14 mouse cellular contexts compared by ENCODE assay signal in the genomic region with DNA sequence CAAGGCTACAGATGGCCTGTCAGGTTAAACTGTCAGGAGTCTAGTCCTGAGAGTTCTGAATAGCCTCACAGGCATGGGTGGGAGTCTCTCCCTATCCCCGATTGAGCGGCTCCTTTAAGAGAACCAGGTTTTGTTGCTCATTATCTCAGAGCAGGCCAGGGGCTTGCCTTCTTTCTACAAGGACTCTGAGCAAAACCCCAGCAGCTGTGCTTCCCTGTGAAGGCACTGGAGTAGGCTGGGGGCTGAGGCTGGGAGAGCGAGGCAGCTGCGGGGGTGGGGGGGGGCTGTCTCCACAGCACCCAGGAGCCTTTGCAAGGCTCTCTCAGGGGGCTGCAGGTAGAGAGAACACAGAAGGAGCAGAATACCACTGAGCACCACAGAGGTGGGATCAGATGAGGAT. TPM values are rescaled to one million over a fixed set of nuclear protein-coding genes. Genes with fewer than 3 reads are reported as not detected.
DNase-seq lines count a peak whose midpoint lies in the region; ATAC-seq and TF ChIP-seq lines count a peak whose summit lies in the region.
"Had no signal": no experiment of that assay in that cellular context is flagged by ENCODE, and none has a peak within 500 bp of the region (broad histone marks: within the 10 kb centered on the region; RNA-seq: fewer than 3 reads in every experiment).

No protein-coding gene starts in this region.

- H3K36me3 ChIP-seq in heart, embryonic 10.5 days: peaks cover 46% of the 10 kb centered on the region
- H3K36me3 ChIP-seq in kidney, postnatal 0 days (ENCODE audit: insufficient read depth, low read length): peaks cover 15% of the 10 kb centered on the region; the same call in 1 of the 2 replicates
- H3K36me3 ChIP-seq in embryonic facial prominence, embryonic 14.5 days (ENCODE audit: control insufficient read depth, insufficient read depth, low read length): peaks cover 18% of the 10 kb centered on the region; the same call in 1 of the 2 replicates
- no peaks in the 10 kb centered on the region for H3K36me3 ChIP-seq in midbrain, embryonic 13.5 days
- H3K36me3 ChIP-seq: liver, embryonic 13.5 days had no signal

- H3K9me3 ChIP-seq in heart, embryonic 10.5 days: no peaks in the 10 kb centered on the region
- no peaks in the 10 kb centered on the region for H3K9me3 ChIP-seq in kidney, postnatal 0 days (replicated peaks; ENCODE audit: low read length)
- H3K9me3 ChIP-seq in embryonic facial prominence, embryonic 14.5 days (ENCODE audit: control insufficient read depth, low read length): no peaks in the 10 kb centered on the region
- H3K9me3 ChIP-seq in midbrain, embryonic 13.5 days: no peaks in the 10 kb centered on the region
- H3K9me3 ChIP-seq: liver, embryonic 13.5 days had no signal

- no peak overlapping the region for H3K9ac ChIP-seq in kidney, postnatal 0 days (ENCODE audit: low read depth, low read length)
- H3K9ac ChIP-seq in embryonic facial prominence, embryonic 14.5 days (ENCODE audit: low read depth, low read length): 0 out of 2 replicates have a peak overlapping the region, but pooled peaks have one; percentile 19
- no peak overlapping the region for H3K9ac ChIP-seq in midbrain, embryonic 13.5 days (replicated peaks)
- H3K9ac ChIP-seq: liver, embryonic 13.5 days had no signal

- H3K4me1 ChIP-seq in heart, embryonic 10.5 days: peaks cover 82% of the 10 kb centered on the region
- H3K4me1 ChIP-seq in kidney, postnatal 0 days (replicated peaks; ENCODE audit: insufficient read depth, low read length): peaks cover 39% of the 10 kb centered on the region
- H3K4me1 ChIP-seq in embryonic facial prominence, embryonic 14.5 days (ENCODE audit: control insufficient read depth, insufficient read depth, low read length): peaks cover 28% of the 10 kb centered on the region
- peaks cover 54% of the 10 kb centered on the region for H3K4me1 ChIP-seq in midbrain, embryonic 13.5 days (replicated peaks)

- no peak for TF ChIP-seq CTCF in kidney, postnatal 0 days (IDR thresholded peaks at IDR 0.05; ENCODE audit: low read depth)

- H3K27me3 ChIP-seq in heart, embryonic 10.5 days (ENCODE audit: insufficient read depth, poor library complexity, severe bottlenecking): no peaks in the 10 kb centered on the region
- no peaks in the 10 kb centered on the region for H3K27me3 ChIP-seq in kidney, postnatal 0 days (ENCODE audit: insufficient read depth, low read length)
- H3K27me3 ChIP-seq in embryonic facial prominence, embryonic 14.5 days (replicated peaks; ENCODE audit: control insufficient read depth, insufficient read depth, low read length): no peaks in the 10 kb centered on the region
- H3K27me3 ChIP-seq in midbrain, embryonic 13.5 days: peaks cover 7% of the 10 kb centered on the region

- 64% methylated on average over 4 of the region's 4 CpGs for WGBS in heart, embryonic 10.5 days
- WGBS in kidney, postnatal 0 days: 65% methylated on average over 4 of the region's 4 CpGs
- 68% methylated on average over 4 of the region's 4 CpGs for WGBS in embryonic facial prominence, embryonic 14.5 days
- 51% methylated on average over 4 of the region's 4 CpGs for WGBS in midbrain, embryonic 13.5 days

- H3K4me2 ChIP-seq in kidney, postnatal 0 days (ENCODE audit: low read length): no peak overlapping the region
- no peak overlapping the region for H3K4me2 ChIP-seq in embryonic facial prominence, embryonic 14.5 days (ENCODE audit: low read depth, low read length)
- no peak overlapping the region for H3K4me2 ChIP-seq in midbrain, embryonic 13.5 days (replicated peaks)
- H3K4me2 ChIP-seq: liver, embryonic 13.5 days had no signal

- no peak for DNase-seq in heart, embryonic 10.5 days (ENCODE audit: low spot score)
- no peak for DNase-seq in heart, postnatal 4 days
- DNase-seq in kidney, postnatal 0 days (ENCODE audit: low spot score): no peak
- DNase-seq in kidney, adult 18-20 months: no peak
- peak; percentile 50 for DNase-seq in embryonic facial prominence, embryonic 14.5 days (ENCODE audit: low spot score)
- no peak for DNase-seq in testis, postnatal 10 days (ENCODE audit: low spot score)
- DNase-seq in neural tube, embryonic 10.5 days (ENCODE audit: extremely low spot score, low spot score): no peak
- DNase-seq: embryo, embryonic 11 days; liver, embryonic 13.5 days; lung, postnatal 14 days; right cerebral cortex, postnatal 25 days; thymus, postnatal 36 days had no signal

- no peak overlapping the region for H3K4me3 ChIP-seq in heart, embryonic 10.5 days
- no peak overlapping the region for H3K4me3 ChIP-seq in kidney, postnatal 0 days (replicated peaks; ENCODE audit: low read depth, low read length)
- H3K4me3 ChIP-seq in embryonic facial prominence, embryonic 14.5 days (ENCODE audit: low read depth, low read length): no peak overlapping the region
- H3K4me3 ChIP-seq in midbrain, embryonic 13.5 days (replicated peaks): no peak overlapping the region
- H3K4me3 ChIP-seq: liver, embryonic 13.5 days had no signal

- peak overlapping the region; percentile 24; the same call in 1 of the 2 replicates for H3K27ac ChIP-seq in heart, embryonic 10.5 days
- H3K27ac ChIP-seq in kidney, postnatal 0 days: peak overlapping the region; percentile 94
- no peak overlapping the region for H3K27ac ChIP-seq in embryonic facial prominence, embryonic 14.5 days (replicated peaks; ENCODE audit: low read depth, low read length)
- 0 out of 2 replicates have a peak overlapping the region, but pooled peaks have one; percentile 47 for H3K27ac ChIP-seq in midbrain, embryonic 13.5 days
- H3K27ac ChIP-seq: liver, embryonic 13.5 days had no signal

- ATAC-seq in kidney, postnatal 0 days (replicated peaks; ENCODE audit: low FRiP score, low read depth): no peak
- no peak for ATAC-seq in embryonic facial prominence, embryonic 14.5 days (ENCODE audit: low read depth)
- ATAC-seq in midbrain, embryonic 13.5 days: no peak

RNA-seq across cellular contexts. Expression of gene BC034090, which starts 5.1 kb away (rescaled TPM):
- 6.0 and 6.5 TPM in 2 replicates for polyA plus RNA-seq in heart, embryonic 10.5 days (2016; fragmentation: Nextera tagmentation; extraction: Ambion mirVana)
- total RNA-seq in heart, postnatal 4 days (2021): 10 to 100 TPM; 55.0 to 60.7 TPM
- 9.9 and 10.2 TPM in 2 replicates for polyA plus RNA-seq in kidney, postnatal 0 days (2015; fragmentation: Nextera tagmentation; extraction: Ambion mirVana)
- polyA plus RNA-seq in embryonic facial prominence, embryonic 14.5 days (2014; fragmentation: Nextera tagmentation; extraction: Ambion mirVana): 4.6 and 4.8 TPM in 2 replicates
- polyA plus RNA-seq in midbrain, embryonic 13.5 days (2015; fragmentation: Nextera tagmentation; extraction: Ambion mirVana): 3.9 and 5.5 TPM in 2 replicates
- total RNA-seq: neutrophil, adult 5-6 weeks had no signal
